Mouse (Mus musculus): Measurements from ENCODE around the gene Olfr742.

Olfr742 gene

GRCm38 (mm10) chr14:50503300-50503699 lies at the start of gene Olfr742:
Gene Olfr742 (plus strand): TSS chr14:50503600.
- no peak for DNase-seq

DNA sequence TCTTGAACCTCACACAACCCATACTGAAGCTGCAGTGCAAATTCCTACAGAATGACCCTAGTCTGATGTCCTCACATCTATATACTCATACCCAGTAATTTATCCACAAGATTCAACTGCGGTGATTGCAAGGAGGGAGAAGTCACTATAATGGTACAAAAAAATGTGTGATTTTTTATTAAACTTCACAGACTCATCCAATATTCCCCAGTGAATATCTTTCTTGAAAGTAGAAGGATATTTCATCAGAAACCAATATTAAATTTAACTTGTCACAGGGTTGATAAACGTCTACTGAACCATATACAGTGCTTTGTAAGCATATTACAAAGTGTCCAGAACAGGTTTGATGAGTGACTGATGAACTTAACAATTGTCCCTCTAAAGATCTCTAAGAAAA lies 31.0 kb upstream of the Olfr742 start, which contains the start of gene Olfr741:
Gene Olfr741 (plus strand): TSS at position 301 of the 400 bp plus-strand sequence.
- no peak for DNase-seq

GRCm38 (mm10) chr14:50478406-50478805 lies 25.0 kb upstream of the Olfr742 start:
- no peak for DNase-seq

- DNase-seq = no peak
These were observed 18.1 kb downstream of the Olfr742 start, which contains the start of gene Olfr743 for GRCm38 (mm10) chr14:50521539-50521938. Gene Olfr743 (plus strand): TSS chr14:50521839.

GRCm38 (mm10) chr14:50552734-50553133 lies 49.3 kb downstream of the Olfr742 start:
- no peak for DNase-seq
